Mouse (Mus musculus): ENCODE measurements at regions not wholly inside any gene's neighbourhood (a gene's known extent, or its start where the extent isn't known, plus 50 kb on each side); places are given as distances from the start of the nearest gene placed in this dataset.

GRCm38 (mm10) chr3:60324416-60324815 lies 148.2 kb upstream of the Mbnl1 start:
- no peaks in the 10 kb centered on the region for H3K9me3 ChIP-seq (replicated peaks)
- no peaks in the 10 kb centered on the region for H3K36me3 ChIP-seq
- peaks cover 6% of the 10 kb centered on the region; the same call in 1 of the 2 replicates for H3K4me1 ChIP-seq
- H3K4me3 ChIP-seq: no peak overlapping the region
- no peak overlapping the region for H3K9ac ChIP-seq
- H3K27me3 ChIP-seq (replicated peaks): no peaks in the 10 kb centered on the region
- H3K4me2 ChIP-seq: no peak overlapping the region
- ATAC-seq: no peak
- no peak overlapping the region for H3K27ac ChIP-seq

GRCm38 (mm10) chr3:60324969-60325368 lies 147.7 kb upstream of the Mbnl1 start:
- H3K27ac ChIP-seq: no peak overlapping the region
- H3K4me3 ChIP-seq: no peak overlapping the region
- H3K4me2 ChIP-seq: no peak overlapping the region
- peaks cover 6% of the 10 kb centered on the region; the same call in 1 of the 2 replicates for H3K4me1 ChIP-seq
- ATAC-seq: no peak
- H3K9me3 ChIP-seq (replicated peaks): no peaks in the 10 kb centered on the region
- no peak overlapping the region for H3K9ac ChIP-seq
- H3K27me3 ChIP-seq (replicated peaks): no peaks in the 10 kb centered on the region
- no peaks in the 10 kb centered on the region for H3K36me3 ChIP-seq

- Histone ChIP-seq H3K9ac (no peak overlapping the region), H3K4me2 (no peak overlapping the region), H3K36me3 (no peaks in the 10 kb centered on the region), H3K27ac (no peak overlapping the region), H3K4me1 (no peaks in the 10 kb centered on the region), H3K4me3 (no peak overlapping the region), H3K27me3 (replicated peaks) (no peaks in the 10 kb centered on the region), H3K9me3 (replicated peaks) (no peaks in the 10 kb centered on the region)
- ATAC-seq: no peak
Observed at GRCm38 (mm10) chr3:60332460-60332859, 140.2 kb upstream of the Mbnl1 start.

- no peak for ATAC-seq
- Histone ChIP-seq H3K27me3 (replicated peaks) (no peaks in the 10 kb centered on the region), H3K27ac (no peak overlapping the region), H3K9ac (no peak overlapping the region), H3K4me3 (no peak overlapping the region), H3K4me2 (no peak overlapping the region), H3K4me1 (no peaks in the 10 kb centered on the region), H3K36me3 (no peaks in the 10 kb centered on the region), H3K9me3 (replicated peaks) (no peaks in the 10 kb centered on the region)
- WGBS (ENCODE audit: insufficient replicate concordance): 56% methylated on average over 2 of the region's 2 CpGs
Observed at GRCm38 (mm10) chr3:60333669-60334068, 139.0 kb upstream of the Mbnl1 start.

- Histone ChIP-seq H3K36me3 (no peaks in the 10 kb centered on the region), H3K27me3 (replicated peaks) (no peaks in the 10 kb centered on the region), H3K4me2 (no peak overlapping the region), H3K4me3 (no peak overlapping the region), H3K9me3 (replicated peaks) (no peaks in the 10 kb centered on the region), H3K27ac (no peak overlapping the region), H3K9ac (no peak overlapping the region), H3K4me1 (no peaks in the 10 kb centered on the region)
- no peak for ATAC-seq
- 75% methylated on average over 2 of the region's 2 CpGs for WGBS (ENCODE audit: insufficient replicate concordance)
Observed at GRCm38 (mm10) chr3:60334133-60334532, 138.5 kb upstream of the Mbnl1 start.

GRCm38 (mm10) chr3:60346390-60346789 lies 126.2 kb upstream of the Mbnl1 start:
- H3K36me3 ChIP-seq: no peaks in the 10 kb centered on the region
- ATAC-seq: no peak
- no peak overlapping the region for H3K27ac ChIP-seq
- H3K4me3 ChIP-seq: no peak overlapping the region
- H3K4me1 ChIP-seq: no peaks in the 10 kb centered on the region
- no peaks in the 10 kb centered on the region for H3K27me3 ChIP-seq (replicated peaks)
- H3K4me2 ChIP-seq: no peak overlapping the region
- no peak overlapping the region for H3K9ac ChIP-seq
- H3K9me3 ChIP-seq (replicated peaks): no peaks in the 10 kb centered on the region

GRCm38 (mm10) chr3:60347049-60347448 lies 125.6 kb upstream of the Mbnl1 start:
- WGBS (ENCODE audit: insufficient replicate concordance): 52% methylated on average over 1 of the region's 1 CpGs
- Histone ChIP-seq H3K9ac (no peak overlapping the region), H3K36me3 (no peaks in the 10 kb centered on the region), H3K27me3 (replicated peaks) (no peaks in the 10 kb centered on the region), H3K4me3 (no peak overlapping the region), H3K4me1 (no peaks in the 10 kb centered on the region), H3K9me3 (replicated peaks) (no peaks in the 10 kb centered on the region), H3K4me2 (no peak overlapping the region), H3K27ac (no peak overlapping the region)
- no peak for ATAC-seq

- no peak for ATAC-seq
Observed at GRCm38 (mm10) chr3:60371176-60371965, 101.3 kb upstream of the Mbnl1 start.

GRCm38 (mm10) chr3:60373662-60374061 lies 99.0 kb upstream of the Mbnl1 start:
- no peak overlapping the region for H3K4me2 ChIP-seq
- H3K9ac ChIP-seq: no peak overlapping the region
- no peak for ATAC-seq
- H3K9me3 ChIP-seq (replicated peaks): no peaks in the 10 kb centered on the region
- H3K27me3 ChIP-seq (replicated peaks): no peaks in the 10 kb centered on the region
- no peaks in the 10 kb centered on the region for H3K4me1 ChIP-seq
- no peak overlapping the region for H3K4me3 ChIP-seq
- 50% methylated on average over 1 of the region's 1 CpGs for WGBS (ENCODE audit: insufficient replicate concordance)
- H3K27ac ChIP-seq: no peak overlapping the region
- no peaks in the 10 kb centered on the region for H3K36me3 ChIP-seq

More at GRCm38 (mm10) chr3:60371176-60371965, 101.3 kb upstream of the Mbnl1 start:
- Histone ChIP-seq H3K4me3 (no peak overlapping the region), H3K36me3 (no peaks in the 10 kb centered on the region), H3K27me3 (replicated peaks) (no peaks in the 10 kb centered on the region), H3K9ac (no peak overlapping the region), H3K4me1 (no peaks in the 10 kb centered on the region), H3K9me3 (replicated peaks) (no peaks in the 10 kb centered on the region), H3K4me2 (no peak overlapping the region), H3K27ac (no peak overlapping the region)
- 76% methylated on average over 2 of the region's 2 CpGs for WGBS (ENCODE audit: insufficient replicate concordance)

GRCm38 (mm10) chr3:60388593-60388992 lies 84.0 kb upstream of the Mbnl1 start:
- Histone ChIP-seq H3K4me1 (peaks cover 12% of the 10 kb centered on the region; the same call in 1 of the 2 replicates), H3K4me3 (no peak overlapping the region), H3K27me3 (replicated peaks) (no peaks in the 10 kb centered on the region), H3K4me2 (no peak overlapping the region), H3K36me3 (no peaks in the 10 kb centered on the region), H3K9ac (no peak overlapping the region), H3K27ac (no peak overlapping the region), H3K9me3 (replicated peaks) (no peaks in the 10 kb centered on the region)
- 54% methylated on average over 2 of the region's 2 CpGs for WGBS (ENCODE audit: insufficient replicate concordance)
- no peak for ATAC-seq

GRCm38 (mm10) chr3:60389032-60389431 lies 83.6 kb upstream of the Mbnl1 start:
- no peak overlapping the region for H3K4me3 ChIP-seq
- H3K4me1 ChIP-seq: peaks cover 12% of the 10 kb centered on the region; the same call in 1 of the 2 replicates

GRCm38 (mm10) chr3:60395299-60395698 lies 77.3 kb upstream of the Mbnl1 start:
- Histone ChIP-seq H3K9ac (no peak overlapping the region), H3K4me1 (peaks cover 30% of the 10 kb centered on the region), H3K4me2 (peak overlapping the region; percentile 43), H3K27ac (peak overlapping the region; percentile 71), H3K36me3 (no peaks in the 10 kb centered on the region), H3K27me3 (replicated peaks) (no peaks in the 10 kb centered on the region), H3K4me3 (no peak overlapping the region), H3K9me3 (replicated peaks) (no peaks in the 10 kb centered on the region)
- 7% methylated on average over 4 of the region's 4 CpGs for WGBS (ENCODE audit: insufficient replicate concordance)
- ATAC-seq: peak; percentile 97

More at GRCm38 (mm10) chr3:60389032-60389431, 83.6 kb upstream of the Mbnl1 start:
- no peaks in the 10 kb centered on the region for H3K27me3 ChIP-seq (replicated peaks)
- WGBS (ENCODE audit: insufficient replicate concordance): 70% methylated on average over 2 of the region's 2 CpGs
- no peak overlapping the region for H3K9ac ChIP-seq
- no peaks in the 10 kb centered on the region for H3K9me3 ChIP-seq (replicated peaks)
- no peaks in the 10 kb centered on the region for H3K36me3 ChIP-seq
- no peak overlapping the region for H3K27ac ChIP-seq
- ATAC-seq: no peak
- H3K4me2 ChIP-seq: no peak overlapping the region

GRCm38 (mm10) chr3:60396971-60397370 lies 75.7 kb upstream of the Mbnl1 start:
- Histone ChIP-seq H3K4me1 (peaks cover 25% of the 10 kb centered on the region), H3K27ac (no peak overlapping the region), H3K9me3 (replicated peaks) (no peaks in the 10 kb centered on the region), H3K36me3 (no peaks in the 10 kb centered on the region), H3K27me3 (replicated peaks) (no peaks in the 10 kb centered on the region), H3K9ac (no peak overlapping the region), H3K4me3 (no peak overlapping the region), H3K4me2 (no peak overlapping the region)
- no peak for ATAC-seq
- WGBS (ENCODE audit: insufficient replicate concordance): 74% methylated on average over 3 of the region's 3 CpGs

All from liver, embryonic 12.5 days (tissue).